Mouse (Mus musculus) limb, embryonic 14.5 days (tissue): ENCODE measurements around the gene Ccm2. TPM values are rescaled to one million over a fixed set of nuclear protein-coding genes. Genes with fewer than 3 reads are reported as not detected.

ENCODE experiments used
- ATAC-seq: fragments of 200-750 bp; cut with Nextera tagmentation; 2 replicates; pipeline ENCODE4 v1.8.0; 2017; ENCODE audit warnings: low read depth, moderate number of reproducible peaks, moderate TSS enrichment; ENCODE audit not compliant: low FRiP score
- DNase-seq: peaks from one replicate; pipeline ENCODE4 v3.0.0-alpha.2; 2015; ENCODE audit warnings: low spot score
- H3K27ac ChIP-seq: fragments of 300-500 bp; sonication (generic); replicated peaks from 2 replicates; pipeline ENCODE4 v1.5.1; 2014; ENCODE audit warnings: low read depth, mild to moderate bottlenecking, low read length, moderate library complexity, mixed read lengths
- H3K27me3 ChIP-seq: fragments of 300-500 bp; sonication (generic); 2 replicates; pipeline ENCODE4 v1.6.1; 2014; ENCODE audit warnings: low read length, mixed read lengths; ENCODE audit not compliant: control insufficient read depth, insufficient read depth
- H3K36me3 ChIP-seq: fragments of 300-500 bp; sonication (generic); 2 replicates; pipeline ENCODE4 v1.6.1; 2014; ENCODE audit warnings: mild to moderate bottlenecking, low read length, moderate library complexity, mixed read lengths; ENCODE audit not compliant: control insufficient read depth, insufficient read depth
- H3K4me1 ChIP-seq: fragments of 300-500 bp; sonication (generic); 2 replicates; pipeline ENCODE4 v1.6.1; 2014; ENCODE audit warnings: antibody characterized with exemption, low read length, mixed read lengths; ENCODE audit not compliant: control insufficient read depth, insufficient read depth
- H3K4me2 ChIP-seq: fragments of 300-500 bp; sonication (generic); replicated peaks from 2 replicates; pipeline ENCODE4 v1.6.1; 2014; ENCODE audit warnings: low read depth, mild to moderate bottlenecking, low read length, moderate library complexity; ENCODE audit not compliant: severe bottlenecking
- H3K4me3 ChIP-seq: fragments of 300-500 bp; sonication (generic); replicated peaks from 2 replicates; pipeline ENCODE4 v1.5.1; 2014; ENCODE audit warnings: low read length
- H3K9ac ChIP-seq: fragments of 300-500 bp; sonication (generic); 2 replicates; pipeline ENCODE4 v1.6.1; 2014; ENCODE audit warnings: mild to moderate bottlenecking, low read depth, low read length, moderate library complexity; ENCODE audit not compliant: severe bottlenecking
- H3K9me3 ChIP-seq: fragments of 300-500 bp; sonication (generic); 2 replicates; pipeline ENCODE4 v1.6.1; 2016; ENCODE audit warnings: low read length; ENCODE audit not compliant: control insufficient read depth
- POLR2A ChIP-seq: fragments of 200-500 bp; IDR thresholded peaks from 2 replicates; pipeline ENCODE4 v1.8.0; 2012; ENCODE audit warnings: inconsistent platforms, mild to moderate bottlenecking, moderate library complexity, borderline replicate concordance; ENCODE audit not compliant: insufficient read depth, insufficient read length; ENCODE audit errors: extremely low read depth
- WGBS: fragments of 180-500 bp; shearing (Covaris S2); extraction: QIAGEN DNeasy Blood & Tissue Kit; methylation state at CpG from one replicate; pipeline ENCODE4 v1.1.7; 2014; 5-methylcytosine and 5-hydroxymethylcytosine counted together
- polyA plus RNA-seq, 2 experiments: library from polyadenylated mRNA; depleted of rRNA in 1 of 2; stranded (reverse) in 1 of 2; unstranded in 1 of 2; fragments of >200 nt; fragmentation: Nextera tagmentation in 1 of 2; extraction: Ambion mirVana in 1 of 2; gene quantifications; 2 replicates each; pipeline versions ENCODE4 v1.2.1 to v1.2.3; 2012 to 2014

Ccm2 gene
- polyA plus RNA-seq, 2 experiments, result 96.0 to 104 TPM

DNA sequence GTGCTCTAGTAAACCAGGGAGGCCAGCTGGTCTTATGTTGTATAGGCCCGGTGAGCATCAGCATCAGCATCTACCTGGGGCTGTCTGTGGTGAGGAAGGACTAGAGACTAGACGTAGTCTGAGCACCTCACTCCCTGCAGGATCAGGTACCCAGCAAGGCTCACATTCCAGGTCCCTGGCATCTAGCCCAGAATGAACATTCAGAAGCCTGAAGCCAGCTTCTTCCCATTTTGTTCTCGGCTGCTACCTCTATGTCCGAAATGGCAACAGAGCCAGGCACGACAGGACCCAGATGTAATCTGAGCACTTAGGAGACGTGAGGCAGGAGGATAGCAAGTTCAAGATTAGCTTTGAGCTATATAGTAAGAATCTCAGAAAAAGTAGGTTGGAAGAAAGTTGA, 48.2 kb downstream of the Ccm2 start:
- DNase-seq (no peak), ATAC-seq (no peak)
- Histone ChIP-seq H3K27ac (no peak overlapping the region), H3K9ac (no peak overlapping the region), H3K36me3 (peaks cover 84% of the 10 kb centered on the region), H3K4me2 (no peak overlapping the region), H3K4me1 (no peaks in the 10 kb centered on the region), H3K27me3 (no peaks in the 10 kb centered on the region), H3K4me3 (no peak overlapping the region), H3K9me3 (no peaks in the 10 kb centered on the region)
- 68% methylated on average over 6 of the region's 6 CpGs for WGBS
- no peak for TF ChIP-seq POLR2A

DNA sequence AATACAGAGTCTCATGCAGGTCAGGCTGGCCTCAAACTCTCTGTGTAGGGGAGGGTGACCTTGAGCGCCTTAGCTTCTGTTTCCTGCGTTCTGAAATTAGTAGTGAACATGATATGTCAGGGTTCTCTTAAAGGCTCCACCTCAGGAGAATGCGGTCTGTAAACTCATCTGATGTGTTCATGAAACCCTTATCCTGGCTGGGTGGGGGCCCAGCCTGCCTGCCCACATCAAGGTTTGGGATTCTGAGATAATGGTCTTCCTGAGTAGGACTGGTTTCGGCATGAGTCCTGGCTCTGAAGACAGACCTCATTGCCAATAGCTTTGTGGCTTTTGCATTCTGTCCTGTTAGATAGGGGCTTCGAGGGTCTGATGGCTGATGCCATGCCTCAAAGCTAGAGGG, 48.7 kb downstream of the Ccm2 start:
- TF ChIP-seq POLR2A, result no peak
- H3K4me3 ChIP-seq, result no peak overlapping the region
- no peaks in the 10 kb centered on the region for H3K27me3 ChIP-seq
- 89% methylated on average over 5 of the region's 5 CpGs for WGBS
- no peak for ATAC-seq
- no peaks in the 10 kb centered on the region for H3K9me3 ChIP-seq
- no peaks in the 10 kb centered on the region for H3K4me1 ChIP-seq
- H3K27ac ChIP-seq, result no peak overlapping the region
- DNase-seq, result no peak
- H3K4me2 ChIP-seq, result no peak overlapping the region
- H3K36me3 ChIP-seq, result peaks cover 82% of the 10 kb centered on the region
- no peak overlapping the region for H3K9ac ChIP-seq

GRCm38 (mm10) chr11:6596205-6596604, 49.5 kb downstream of the Ccm2 start:
- WGBS, result 94% methylated on average over 6 of the region's 6 CpGs
- no peaks in the 10 kb centered on the region for H3K27me3 ChIP-seq
- H3K4me3 ChIP-seq, result no peak overlapping the region
- no peak overlapping the region for H3K4me2 ChIP-seq
- H3K4me1 ChIP-seq, result no peaks in the 10 kb centered on the region
- peaks cover 74% of the 10 kb centered on the region for H3K36me3 ChIP-seq
- H3K9ac ChIP-seq, result no peak overlapping the region
- no peak for ATAC-seq
- DNase-seq, result no peak
- no peak overlapping the region for H3K27ac ChIP-seq
- TF ChIP-seq POLR2A, result no peak
- H3K9me3 ChIP-seq, result no peaks in the 10 kb centered on the region

DNA sequence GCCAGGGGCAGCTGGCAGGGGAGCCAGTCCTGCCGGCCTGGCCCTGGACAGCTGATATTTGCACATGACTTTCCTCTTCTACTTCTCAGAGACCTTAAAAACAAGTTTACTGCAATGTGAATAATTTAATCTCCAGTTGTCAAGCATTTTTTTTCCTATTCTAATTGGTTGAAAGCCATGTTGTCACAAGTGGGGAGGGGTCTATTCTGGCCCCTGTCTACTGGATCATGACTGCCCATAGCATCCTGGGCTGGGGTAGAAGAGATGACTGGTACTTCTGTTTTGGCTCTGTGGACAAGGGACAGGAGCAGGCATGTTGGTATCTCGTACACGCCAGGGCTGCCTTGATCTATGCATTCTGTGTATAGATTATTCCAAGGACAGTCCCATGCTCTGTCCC, 49.9 kb downstream of the Ccm2 start:
- ATAC-seq, result no peak
- no peaks in the 10 kb centered on the region for H3K27me3 ChIP-seq
- H3K4me2 ChIP-seq, result no peak overlapping the region
- WGBS, result 75% methylated on average over 3 of the region's 3 CpGs
- no peak overlapping the region for H3K4me3 ChIP-seq
- no peak for DNase-seq
- peaks cover 70% of the 10 kb centered on the region for H3K36me3 ChIP-seq
- H3K27ac ChIP-seq, result no peak overlapping the region
- H3K4me1 ChIP-seq, result no peaks in the 10 kb centered on the region
- no peaks in the 10 kb centered on the region for H3K9me3 ChIP-seq
- no peak for TF ChIP-seq POLR2A
- H3K9ac ChIP-seq, result no peak overlapping the region

GRCm38 (mm10) chr11:6597523-6597922, 50.8 kb downstream of the Ccm2 start:
- TF ChIP-seq POLR2A, result no peak
- H3K9me3 ChIP-seq, result no peaks in the 10 kb centered on the region
- H3K9ac ChIP-seq, result no peak overlapping the region
- ATAC-seq, result no peak
- no peak for DNase-seq
- WGBS, result 80% methylated on average over 7 of the region's 7 CpGs
- H3K4me1 ChIP-seq, result no peaks in the 10 kb centered on the region
- H3K36me3 ChIP-seq, result peaks cover 61% of the 10 kb centered on the region
- no peak overlapping the region for H3K27ac ChIP-seq
- no peak overlapping the region for H3K4me3 ChIP-seq
- H3K4me2 ChIP-seq, result no peak overlapping the region
- no peaks in the 10 kb centered on the region for H3K27me3 ChIP-seq
